Mouse (Mus musculus): ENCODE measurements at regions not wholly inside any gene's neighbourhood (a gene's known extent, or its start where the extent isn't known, plus 50 kb on each side); places are given as distances from the start of the nearest gene placed in this dataset.

- no peak overlapping the region for H3K27ac ChIP-seq (ENCODE audit: insufficient read depth, low read length)
- TF ChIP-seq POLR2A (IDR thresholded peaks at IDR 0.05; ENCODE audit: low read depth, low read length) = no peak
- no peak for TF ChIP-seq CTCF (IDR thresholded peaks at IDR 0.05; ENCODE audit: borderline replicate concordance, insufficient read depth, low read length)
- no peaks in the 10 kb centered on the region for H3K4me1 ChIP-seq (ENCODE audit: control insufficient read depth, insufficient read depth, low read length)
- H3K4me3 ChIP-seq (ENCODE audit: insufficient read depth, low read length) = no peak overlapping the region
Measured at GRCm38 (mm10) chrX:75643402-75643801, 65.4 kb upstream of the Rab39b start.

All from embryonic fibroblast, embryonic 13.5 days (primary cell).